Mouse (Mus musculus) C2C12 (cell line): ENCODE data around the gene 1190002N15Rik. TPM values are rescaled to one million over a fixed set of nuclear protein-coding genes. Genes with fewer than 3 reads are reported as not detected.

Source experiments
- H3K27me3 ChIP-seq: one replicate; pipeline ENCODE4 v1.6.1; 2011; ENCODE audit not compliant: control insufficient read depth, insufficient read depth, insufficient read length
- H3K36me3 ChIP-seq: one replicate; pipeline ENCODE4 v1.6.1; 2011; ENCODE audit not compliant: control insufficient read depth, insufficient read depth
- H3K4me3 ChIP-seq: one replicate; pipeline ENCODE4 v1.5.1; 2011; ENCODE audit warnings: mild to moderate bottlenecking, control low read depth; ENCODE audit not compliant: poor library complexity, insufficient read depth, severe bottlenecking
- H3K79me2 ChIP-seq: one replicate; pipeline ENCODE4 v1.6.1; 2011; ENCODE audit not compliant: control insufficient read depth, insufficient read depth
- H3K79me3 ChIP-seq: one replicate; pipeline ENCODE4 v1.6.1; 2011; ENCODE audit warnings: low read depth, control low read depth
- H3ac ChIP-seq: one replicate; pipeline ENCODE3; 2011; ENCODE audit warnings: low read depth; ENCODE audit not compliant: control insufficient read depth, insufficient read length
- CEBPB ChIP-seq: IDR thresholded peaks from one replicate; pipeline ENCODE4 v1.6.1; 2011; ENCODE audit warnings: low read depth, mild to moderate bottlenecking, control low read depth, moderate library complexity
- CTCF ChIP-seq: IDR thresholded peaks from one replicate; pipeline ENCODE4 v1.5.1; 2011; ENCODE audit not compliant: control insufficient read depth, insufficient read depth, insufficient read length
- FOSL1 ChIP-seq: IDR thresholded peaks from one replicate; pipeline ENCODE4 v1.8.0; 2011; ENCODE audit warnings: mild to moderate bottlenecking, low read length; ENCODE audit not compliant: poor library complexity, insufficient read depth, severe bottlenecking
- MAX ChIP-seq: IDR thresholded peaks from one replicate; pipeline ENCODE4 v1.6.1; 2011; ENCODE audit warnings: mild to moderate bottlenecking, control low read depth
- MYOD1 ChIP-seq: IDR thresholded peaks from one replicate; pipeline ENCODE4 v1.6.1; 2011; ENCODE audit warnings: low read depth; ENCODE audit not compliant: control insufficient read depth, insufficient read length
- MYOG ChIP-seq: IDR thresholded peaks from one replicate; pipeline ENCODE4 v1.6.1; 2011; ENCODE audit not compliant: control insufficient read depth, insufficient read length; ENCODE audit errors: extremely low read depth
- USF1 ChIP-seq: IDR thresholded peaks from one replicate; pipeline ENCODE4 v1.6.1; 2011; ENCODE audit warnings: low read depth, mild to moderate bottlenecking, control low read depth, moderate library complexity
- polyA plus RNA-seq: library from polyadenylated mRNA; unstranded; fragments of >200 nt; fragmentation: generic; extraction: Trizol; gene quantifications from one replicate; pipeline ENCODE4 v1.2.1, GENCODE M21; 2012; ENCODE audit warnings: missing spikeins

The 1190002N15Rik gene
- polyA plus RNA-seq, 1 experiment, result 25.4 TPM

- Histone ChIP-seq H3K36me3 (no peaks in the 10 kb centered on the region), H3K4me3 (no peak overlapping the region), H3K79me3 (peaks cover 20% of the 10 kb centered on the region), H3ac (no peak overlapping the region), H3K79me2 (peaks cover 34% of the 10 kb centered on the region), H3K27me3 (no peaks in the 10 kb centered on the region)
- TF ChIP-seq USF1 (no peak), CTCF (no peak), CEBPB (no peak), FOSL1 (no peak), MYOD1 (no peak), MYOG (no peak), MAX (no peak)
These were observed 2.6 kb upstream of the 1190002N15Rik start for GRCm38 (mm10) chr9:94540343-94541095.

- peak overlapping the region; percentile 54 for H3ac ChIP-seq
- H3K36me3 ChIP-seq, result no peaks in the 10 kb centered on the region
- peaks cover 29% of the 10 kb centered on the region for H3K79me3 ChIP-seq
- peak overlapping the region; percentile 75 for H3K4me3 ChIP-seq
- peaks cover 45% of the 10 kb centered on the region for H3K79me2 ChIP-seq
- no peak for TF ChIP-seq CEBPB
- H3K27me3 ChIP-seq, result no peaks in the 10 kb centered on the region
These were observed 1.5 kb upstream of the 1190002N15Rik start for GRCm38 (mm10) chr9:94539346-94539865.

GRCm38 (mm10) chr9:94538823-94539143 is 902 bp upstream of the 1190002N15Rik start:
- TF ChIP-seq MYOG (no peak), MAX (peak; percentile 48), CTCF (no peak)
- H3K36me3 ChIP-seq, result no peaks in the 10 kb centered on the region
- no peaks in the 10 kb centered on the region for H3K27me3 ChIP-seq
- H3K79me2 ChIP-seq, result peaks cover 51% of the 10 kb centered on the region
- peaks cover 35% of the 10 kb centered on the region for H3K79me3 ChIP-seq
- H3ac ChIP-seq, result peak overlapping the region; percentile 59
- peak overlapping the region; percentile 75 for H3K4me3 ChIP-seq

GRCm38 (mm10) chr9:94537051-94537917 is 597 bp downstream of the 1190002N15Rik start:
- H3K27me3 ChIP-seq, result no peaks in the 10 kb centered on the region
- TF ChIP-seq FOSL1, result no peak
- no peak for TF ChIP-seq USF1
- peak; percentile 45 for TF ChIP-seq CTCF
- TF ChIP-seq CEBPB, result no peak
- peak; percentile 28 for TF ChIP-seq MAX
- no peak for TF ChIP-seq MYOD1
- no peak for TF ChIP-seq MYOG
- H3K4me3 ChIP-seq, result peak overlapping the region; percentile 75
- H3ac ChIP-seq, result peak overlapping the region; percentile 80
- peaks cover 66% of the 10 kb centered on the region for H3K79me2 ChIP-seq
- H3K36me3 ChIP-seq, result no peaks in the 10 kb centered on the region
- peaks cover 50% of the 10 kb centered on the region for H3K79me3 ChIP-seq

GRCm38 (mm10) chr9:94536261-94536905 is 1.5 kb downstream of the 1190002N15Rik start:
- H3K27me3 ChIP-seq, result no peaks in the 10 kb centered on the region
- H3K4me3 ChIP-seq, result peak overlapping the region; percentile 75
- peaks cover 75% of the 10 kb centered on the region for H3K79me2 ChIP-seq
- H3K36me3 ChIP-seq, result no peaks in the 10 kb centered on the region
- no peak for TF ChIP-seq USF1
- TF ChIP-seq CTCF, result no peak
- peak overlapping the region; percentile 80 for H3ac ChIP-seq
- peaks cover 59% of the 10 kb centered on the region for H3K79me3 ChIP-seq
